Mouse (Mus musculus): Measurements from ENCODE around the gene Tep1. TPM values are rescaled to one million over a fixed set of nuclear protein-coding genes. Genes with fewer than 3 reads are reported as not detected.

The Tep1 gene
- total and polyA plus RNA-seq, 2 experiments from 2014 or later, result 2.2 to 4.9 TPM

DNA sequence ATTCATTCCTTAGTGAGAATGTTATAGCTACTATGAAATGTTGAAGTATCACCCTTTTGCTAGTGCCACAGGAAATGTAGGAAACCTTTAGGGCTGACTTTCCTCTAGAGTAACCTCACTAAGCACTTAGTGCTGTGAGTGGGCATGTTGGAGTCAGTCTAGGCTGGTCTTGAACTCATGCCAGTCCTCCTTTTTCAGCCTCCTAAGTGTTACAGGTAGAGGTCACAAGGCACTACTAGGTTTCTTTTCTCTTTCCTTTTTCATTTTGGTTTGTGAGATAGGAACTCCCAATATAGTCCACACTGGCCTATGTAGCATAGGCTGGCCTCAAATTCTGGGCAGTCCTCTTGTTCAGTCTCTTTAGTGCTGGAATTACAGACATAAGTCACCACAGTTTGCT lies 25.0 kb upstream of the Tep1 start:
- no peak overlapping the region for H3K9ac ChIP-seq (replicated peaks; ENCODE audit: low read length, poor library complexity, severe bottlenecking)
- no peak overlapping the region for H3K4me2 ChIP-seq (ENCODE audit: low read depth, low read length, poor library complexity, severe bottlenecking)

GRCm38 (mm10) chr14:50892541-50893459 lies 22.4 kb upstream of the Tep1 start:
- WGBS, result 86% methylated on average over 22 of the region's 22 CpGs
- Histone ChIP-seq H3K36me3 (ENCODE audit: insufficient read depth, low read length) (no peaks in the 10 kb centered on the region), H3K27me3 (ENCODE audit: insufficient read depth, low read length) (no peaks in the 10 kb centered on the region), H3K4me3 (ENCODE audit: low read depth, low read length) (no peak overlapping the region), H3K9ac (replicated peaks; ENCODE audit: low read length, poor library complexity, severe bottlenecking) (no peak overlapping the region), H3K9me3 (ENCODE audit: low read length) (no peaks in the 10 kb centered on the region), H3K4me1 (ENCODE audit: insufficient read depth, low read length) (no peaks in the 10 kb centered on the region), H3K4me2 (ENCODE audit: low read depth, low read length, poor library complexity, severe bottlenecking) (no peak overlapping the region), H3K27ac (ENCODE audit: low read depth, low read length) (no peak overlapping the region)
- DNase-seq (ENCODE audit: low spot score) (no peak), ATAC-seq (ENCODE audit: low FRiP score) (no peak)
- no peak for TF ChIP-seq CTCF (IDR thresholded peaks at IDR 0.05)

More for the DNA sequence above, 25.0 kb upstream of the Tep1 start:
- TF ChIP-seq CTCF (IDR thresholded peaks at IDR 0.05), result no peak
- H3K27ac ChIP-seq (ENCODE audit: low read depth, low read length), result no peak overlapping the region
- ATAC-seq (ENCODE audit: low FRiP score), result no peak
- H3K27me3 ChIP-seq (ENCODE audit: insufficient read depth, low read length), result no peaks in the 10 kb centered on the region
- no peaks in the 10 kb centered on the region for H3K9me3 ChIP-seq (ENCODE audit: low read length)
- H3K4me1 ChIP-seq (ENCODE audit: insufficient read depth, low read length), result no peaks in the 10 kb centered on the region
- no peak for DNase-seq (ENCODE audit: low spot score)
- H3K4me3 ChIP-seq (ENCODE audit: low read depth, low read length), result no peak overlapping the region
- no peaks in the 10 kb centered on the region for H3K36me3 ChIP-seq (ENCODE audit: insufficient read depth, low read length)

GRCm38 (mm10) chr14:50892091-50892490 lies 21.7 kb upstream of the Tep1 start:
- DNase-seq (ENCODE audit: low spot score) (no peak), ATAC-seq (ENCODE audit: low FRiP score) (no peak)
- H3K9ac ChIP-seq (replicated peaks; ENCODE audit: low read length, poor library complexity, severe bottlenecking), result no peak overlapping the region
- WGBS, result 89% methylated on average over 7 of the region's 7 CpGs
- no peaks in the 10 kb centered on the region for H3K36me3 ChIP-seq (ENCODE audit: insufficient read depth, low read length)
- H3K4me1 ChIP-seq (ENCODE audit: insufficient read depth, low read length), result no peaks in the 10 kb centered on the region
- no peak overlapping the region for H3K27ac ChIP-seq (ENCODE audit: low read depth, low read length)
- H3K9me3 ChIP-seq (ENCODE audit: low read length), result no peaks in the 10 kb centered on the region
- H3K4me2 ChIP-seq (ENCODE audit: low read depth, low read length, poor library complexity, severe bottlenecking), result no peak overlapping the region
- H3K4me3 ChIP-seq (ENCODE audit: low read depth, low read length), result no peak overlapping the region
- H3K27me3 ChIP-seq (ENCODE audit: insufficient read depth, low read length), result no peaks in the 10 kb centered on the region
- TF ChIP-seq CTCF (IDR thresholded peaks at IDR 0.05), result no peak

DNA sequence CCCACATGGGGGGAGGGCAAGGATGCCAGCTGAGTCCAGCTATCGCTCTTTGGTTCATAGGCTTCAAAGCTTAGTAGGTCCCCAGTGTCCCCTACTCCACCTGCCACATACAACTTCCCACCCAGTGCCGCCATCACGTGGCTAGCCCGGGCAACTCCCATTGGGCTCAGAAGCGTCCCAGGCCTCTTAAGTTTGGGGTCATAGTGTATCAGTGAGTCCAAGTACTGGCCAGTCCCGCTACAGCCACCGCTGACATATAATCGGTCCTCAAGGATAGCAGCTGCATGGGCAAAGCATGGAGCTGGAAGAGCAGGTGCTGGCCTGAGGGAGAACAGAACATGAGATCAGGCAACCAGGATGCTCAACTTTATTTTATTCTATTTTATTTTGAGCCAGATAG lies 21.3 kb upstream of the Tep1 start:
- Histone ChIP-seq H3K4me2 (ENCODE audit: low read depth, low read length, poor library complexity, severe bottlenecking) (no peak overlapping the region), H3K4me3 (ENCODE audit: low read depth, low read length) (no peak overlapping the region), H3K4me1 (ENCODE audit: insufficient read depth, low read length) (no peaks in the 10 kb centered on the region), H3K9ac (replicated peaks; ENCODE audit: low read length, poor library complexity, severe bottlenecking) (no peak overlapping the region), H3K36me3 (ENCODE audit: insufficient read depth, low read length) (no peaks in the 10 kb centered on the region), H3K9me3 (ENCODE audit: low read length) (no peaks in the 10 kb centered on the region), H3K27ac (ENCODE audit: low read depth, low read length) (no peak overlapping the region), H3K27me3 (ENCODE audit: insufficient read depth, low read length) (no peaks in the 10 kb centered on the region)
- DNase-seq (ENCODE audit: low spot score) (no peak), ATAC-seq (ENCODE audit: low FRiP score) (no peak)
- TF ChIP-seq CTCF (IDR thresholded peaks at IDR 0.05), result no peak
- WGBS, result 95% methylated on average over 8 of the region's 8 CpGs

GRCm38 (mm10) chr14:50876236-50876950 lies 6.0 kb upstream of the Tep1 start:
- TF ChIP-seq CTCF (IDR thresholded peaks at IDR 0.05), result no peak
- Histone ChIP-seq H3K4me3 (ENCODE audit: low read depth, low read length) (no peak overlapping the region), H3K4me1 (ENCODE audit: insufficient read depth, low read length) (no peaks in the 10 kb centered on the region), H3K9me3 (ENCODE audit: low read length) (no peaks in the 10 kb centered on the region), H3K9ac (replicated peaks; ENCODE audit: low read length, poor library complexity, severe bottlenecking) (no peak overlapping the region), H3K27ac (ENCODE audit: low read depth, low read length) (no peak overlapping the region), H3K4me2 (ENCODE audit: low read depth, low read length, poor library complexity, severe bottlenecking) (no peak overlapping the region), H3K27me3 (ENCODE audit: insufficient read depth, low read length) (no peaks in the 10 kb centered on the region), H3K36me3 (ENCODE audit: insufficient read depth, low read length) (0 out of 2 replicates have a peak, but pooled peaks cover 3% of the 10 kb centered on the region)
- WGBS, result 85% methylated on average over 6 of the region's 6 CpGs
- ATAC-seq (ENCODE audit: low FRiP score) (no peak), DNase-seq (ENCODE audit: low spot score) (no peak)

Data from midbrain, postnatal 0 days (tissue).